Mouse (Mus musculus) thymus, postnatal 36 days (tissue): ENCODE measurements at regions not wholly inside any gene's neighbourhood (a gene's known extent, or its start where the extent isn't known, plus 50 kb on each side); places are given as distances from the start of the nearest gene placed in this dataset.

ENCODE experiments used
- DNase-seq, 2 experiments: peaks; one replicate each; pipeline ENCODE4 v3.0.0; 2022; ENCODE audit warnings: mixed read lengths in 2 of 2

DNA sequence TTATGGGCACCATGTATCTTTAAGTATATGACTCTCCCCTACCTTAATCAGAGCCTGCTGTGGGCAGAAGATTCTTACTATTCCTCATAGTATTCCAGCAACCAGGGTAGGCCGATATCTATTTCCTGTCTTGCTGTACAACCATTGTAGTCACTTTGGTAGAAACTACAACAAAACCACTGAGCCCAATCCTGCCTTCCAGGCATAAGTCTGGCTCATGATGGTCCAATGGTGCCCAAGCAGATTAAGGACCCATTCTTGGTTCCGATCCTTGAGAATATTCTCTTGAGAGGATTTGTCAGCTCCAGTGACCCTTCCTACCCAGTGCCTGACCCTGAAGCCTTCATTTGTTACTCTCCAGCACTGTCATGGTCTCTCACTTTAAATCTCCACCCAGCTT is 102.9 kb upstream of the Mylip start:
- DNase-seq = no peak

DNA sequence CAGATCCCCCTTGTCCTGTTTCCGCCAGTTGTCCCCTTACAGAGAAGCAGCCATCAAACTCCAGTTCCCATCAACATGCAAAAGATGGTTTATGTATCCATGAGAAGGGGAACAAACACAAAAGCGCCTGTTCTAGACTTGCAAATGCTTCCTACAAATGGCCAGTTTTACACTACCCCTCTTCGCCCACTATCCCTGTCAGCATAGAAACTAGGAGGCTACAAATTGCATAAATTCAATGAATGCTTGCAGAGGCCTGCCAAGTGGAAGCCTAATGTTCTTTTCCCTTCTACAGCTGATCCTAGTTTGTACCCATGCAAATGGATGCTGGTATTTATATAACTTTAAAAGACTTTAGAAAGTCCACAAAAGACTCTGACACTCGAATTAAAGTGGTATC is 102.3 kb upstream of the Mylip start:
- DNase-seq = no peak

DNA sequence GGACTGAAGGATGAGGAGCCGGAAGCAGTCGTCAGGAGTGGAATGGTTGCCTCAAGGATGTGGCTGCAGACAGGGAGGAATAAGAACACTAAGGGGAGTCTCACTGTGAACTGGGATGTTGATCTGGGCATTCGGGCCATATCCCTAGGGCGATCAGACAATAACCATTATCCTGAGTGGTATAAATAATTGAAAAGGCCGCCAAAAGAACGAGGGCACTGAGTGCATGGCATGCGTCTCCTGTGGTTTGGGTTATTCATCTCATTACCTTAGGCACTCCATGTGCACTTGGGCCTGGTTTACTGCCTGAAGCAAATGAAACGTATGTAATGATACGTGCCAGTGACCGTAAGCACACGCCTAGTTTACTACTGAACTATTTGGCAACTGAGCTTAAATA is 99.6 kb upstream of the Mylip start:
- no peak for DNase-seq

DNA sequence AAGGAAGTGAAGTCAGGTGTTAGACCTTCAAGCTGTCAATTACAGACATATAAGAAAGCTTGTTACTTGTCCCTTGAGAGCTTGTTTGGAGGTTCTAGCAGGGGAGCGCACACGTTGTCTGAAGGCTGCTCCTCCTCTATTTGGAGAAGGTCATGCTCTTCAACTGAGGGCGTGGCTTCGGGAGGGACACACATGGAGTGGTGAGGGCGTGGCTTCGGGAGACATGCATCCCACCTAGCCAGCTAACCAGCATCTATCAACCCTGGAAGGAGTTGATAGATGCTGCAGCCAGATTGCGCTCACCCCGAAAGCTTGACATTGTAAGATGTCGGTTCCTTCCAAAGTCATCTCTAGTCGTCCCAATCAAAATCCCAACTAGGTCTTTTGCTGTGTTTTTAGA is 94.9 kb upstream of the Mylip start:
- DNase-seq = no peak

DNA sequence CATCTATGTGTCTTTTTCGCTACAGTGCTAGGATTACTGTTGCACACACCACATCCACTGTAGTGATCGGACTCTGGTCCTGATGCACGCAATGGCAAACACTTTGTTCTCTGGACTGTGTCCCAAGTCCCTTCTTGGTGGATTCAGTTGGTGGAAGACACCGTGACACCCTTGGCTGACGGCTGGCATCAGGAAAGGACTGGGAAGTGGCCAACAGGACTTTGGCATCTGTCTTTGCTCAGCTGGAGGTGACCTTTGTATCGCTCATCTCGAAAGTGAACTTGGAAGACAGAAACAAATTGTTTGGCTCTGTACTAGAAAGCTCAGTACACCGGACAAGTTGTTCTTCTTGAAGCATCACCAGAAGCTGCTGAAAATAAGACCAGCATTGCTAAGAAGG is 88.9 kb upstream of the Mylip start:
- DNase-seq = no peak

DNA sequence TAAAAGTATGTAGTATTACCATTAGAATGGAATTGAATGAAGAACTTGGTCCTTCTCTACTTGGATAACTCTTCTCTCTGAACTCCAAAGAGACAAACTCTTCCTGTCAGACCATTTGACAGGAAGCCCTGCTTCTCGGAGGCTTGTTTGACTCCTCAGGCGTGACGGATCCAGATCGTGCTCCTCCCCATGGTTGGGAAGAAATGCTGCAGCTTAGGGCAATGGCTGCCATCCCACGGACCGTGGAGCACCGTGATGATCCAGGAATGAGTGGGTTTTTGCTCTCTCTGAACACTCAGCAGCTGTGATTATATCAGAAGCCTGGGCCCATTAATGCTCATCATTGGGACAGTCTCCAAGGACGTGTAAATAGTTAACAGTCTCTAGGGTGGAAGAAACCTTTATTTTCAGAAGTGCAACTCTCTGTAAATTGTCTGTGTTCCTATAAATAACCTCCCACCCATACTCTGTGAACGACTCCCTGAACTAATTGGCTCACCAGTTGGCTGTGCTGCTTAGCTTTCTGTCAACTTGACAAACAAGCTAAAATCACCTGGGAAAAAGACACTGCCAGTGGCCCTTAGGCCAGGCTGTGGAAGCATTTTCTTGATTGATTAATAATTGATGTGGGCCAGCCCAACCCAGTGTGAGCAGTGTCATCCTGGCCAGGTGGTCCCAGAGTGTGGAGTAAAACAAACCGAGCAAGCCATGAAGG is 88.2 kb upstream of the Mylip start:
- no peak for DNase-seq

DNA sequence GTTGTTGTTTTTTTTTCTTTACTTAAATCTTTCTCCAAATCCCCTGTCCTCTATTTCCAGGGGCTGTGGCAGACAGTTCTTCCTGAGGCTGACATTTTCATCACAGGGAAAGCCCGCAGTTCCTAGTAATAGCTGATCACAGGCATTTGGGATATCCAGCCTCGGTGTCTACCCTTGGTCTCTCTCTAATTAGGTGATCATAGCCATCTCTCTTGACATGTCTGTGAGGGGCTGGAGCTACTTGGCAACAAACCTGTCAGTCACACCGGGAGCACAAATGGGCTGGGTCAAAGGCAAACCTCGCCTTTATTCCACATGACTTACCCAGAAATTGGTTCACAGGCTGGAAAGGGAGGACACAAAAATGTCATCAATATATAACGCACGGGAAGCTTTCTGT is 86.7 kb upstream of the Mylip start:
- DNase-seq = no peak

DNA sequence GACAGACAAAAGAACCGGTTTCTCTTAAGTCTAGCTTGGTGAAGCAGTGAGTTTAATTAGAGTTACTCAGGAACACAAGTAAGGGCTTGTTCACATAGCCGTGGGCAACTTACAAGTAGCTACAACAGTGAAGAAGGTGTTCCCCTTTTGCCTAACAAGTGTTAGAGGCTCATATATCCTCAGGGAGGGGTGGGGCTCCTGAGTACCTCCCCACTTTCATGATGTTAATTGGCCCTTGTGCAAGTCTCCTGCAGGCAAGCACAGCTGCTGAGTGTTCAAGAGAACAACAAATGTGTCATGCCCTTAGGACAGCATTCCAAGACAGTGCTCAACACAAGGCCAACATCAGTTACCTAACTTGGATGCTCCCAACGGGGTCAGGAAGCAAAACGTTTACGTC is 83.4 kb upstream of the Mylip start:
- DNase-seq = no peak

DNA sequence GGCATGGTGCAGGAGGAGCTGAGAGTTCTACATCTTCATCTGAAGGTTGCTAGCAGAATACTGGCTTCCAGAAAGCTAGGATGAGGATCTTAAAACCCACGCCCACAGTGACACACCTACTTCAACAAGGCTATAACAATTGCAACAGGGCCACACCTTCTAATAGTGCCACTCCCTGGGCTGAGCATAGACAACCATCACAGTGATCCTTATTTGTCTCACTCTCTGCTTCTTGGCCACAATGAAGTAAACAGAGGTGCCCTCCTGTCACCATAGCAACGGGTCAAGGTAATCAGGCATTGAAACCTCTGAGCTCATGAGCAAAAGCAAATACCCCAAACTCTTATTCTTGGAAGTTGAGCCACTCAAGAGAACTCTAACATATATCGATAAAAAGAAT is 82.3 kb upstream of the Mylip start:
- no peak for DNase-seq

DNA sequence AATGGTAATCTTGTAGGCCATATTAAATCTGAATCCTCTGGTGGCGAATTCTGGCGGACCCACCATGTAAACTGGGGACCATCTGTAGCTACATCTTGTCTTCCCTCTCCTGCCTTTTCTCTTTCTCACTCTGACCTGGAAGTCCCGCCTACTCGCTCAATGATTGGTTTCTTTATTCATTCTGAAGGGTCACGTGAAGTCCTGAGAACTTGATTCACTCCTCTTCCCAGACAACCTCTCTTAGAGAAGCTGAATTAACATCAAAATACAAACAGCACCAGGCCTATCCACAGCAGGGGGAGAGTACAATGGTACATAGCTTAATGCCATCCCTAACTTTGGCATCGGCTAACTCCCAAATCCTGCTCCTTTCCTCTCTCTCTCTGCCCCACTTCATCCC is 69.9 kb upstream of the Mylip start:
- no peak for DNase-seq

DNA sequence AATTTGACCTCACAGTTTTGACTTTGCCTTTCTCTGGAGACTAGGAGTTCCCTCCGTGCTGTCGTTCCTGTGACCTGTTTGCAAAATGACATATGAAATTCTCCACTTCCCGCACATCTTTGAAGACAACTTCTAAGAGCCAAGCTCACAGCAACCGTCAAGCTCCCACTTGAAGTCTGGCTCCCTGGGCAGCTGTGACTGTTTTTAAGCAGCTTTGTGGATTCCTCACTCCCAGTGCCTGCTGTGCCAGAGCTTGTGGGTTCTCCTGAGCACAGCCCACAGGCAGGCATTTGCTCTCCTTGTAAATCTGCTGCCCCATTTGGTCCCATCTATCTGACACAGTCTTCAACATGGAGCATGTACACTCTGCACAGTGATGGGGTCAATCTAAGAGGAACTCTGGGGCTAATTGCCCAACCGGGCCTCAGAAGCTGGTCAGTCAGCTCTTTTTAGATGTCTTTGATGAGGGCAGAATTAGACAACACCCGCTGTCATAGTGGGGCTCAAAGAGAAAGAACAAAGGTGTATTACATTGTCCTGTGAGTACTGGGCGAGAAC is 63.7 kb upstream of the Mylip start:
- DNase-seq = no peak

DNA sequence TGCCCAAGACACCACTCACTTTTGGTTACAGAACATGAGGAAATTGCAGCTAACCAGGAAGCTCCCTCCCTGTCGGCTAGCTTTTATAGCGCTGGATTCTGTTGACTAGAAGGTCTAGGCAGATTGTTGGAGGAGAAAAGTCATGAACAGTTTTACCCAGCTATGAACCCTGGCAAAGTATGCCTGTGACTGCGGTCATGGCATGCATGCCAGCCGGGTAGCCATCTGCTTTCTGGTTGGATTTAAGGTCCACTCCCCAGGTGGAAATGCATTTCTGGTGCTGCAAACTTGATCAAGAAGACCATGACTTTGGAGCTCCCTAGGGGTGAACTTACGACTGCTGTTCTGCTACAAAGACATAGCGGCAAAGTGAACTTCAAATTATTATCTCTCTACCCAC is 62.8 kb upstream of the Mylip start:
- DNase-seq = no peak

DNA sequence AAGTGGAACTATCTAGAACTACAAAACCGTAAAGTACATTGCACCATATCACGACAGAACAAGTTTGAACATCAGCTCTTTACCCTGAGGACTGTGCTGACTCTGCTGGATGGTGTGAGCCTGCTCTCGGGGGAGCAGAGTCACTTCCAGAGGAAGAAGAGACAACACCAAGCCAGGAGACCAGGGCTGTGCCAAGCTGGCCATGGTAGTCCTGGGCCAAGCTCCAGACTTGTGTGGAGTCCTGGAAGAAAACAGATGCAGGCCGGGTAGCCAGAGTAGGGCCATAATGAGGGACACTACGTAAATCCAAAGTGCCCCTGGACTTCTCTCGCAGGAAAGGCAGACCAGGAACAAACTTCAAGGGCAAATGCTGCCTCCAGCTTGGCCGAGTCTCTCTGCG is 59.0 kb upstream of the Mylip start:
- no peak for DNase-seq

DNA sequence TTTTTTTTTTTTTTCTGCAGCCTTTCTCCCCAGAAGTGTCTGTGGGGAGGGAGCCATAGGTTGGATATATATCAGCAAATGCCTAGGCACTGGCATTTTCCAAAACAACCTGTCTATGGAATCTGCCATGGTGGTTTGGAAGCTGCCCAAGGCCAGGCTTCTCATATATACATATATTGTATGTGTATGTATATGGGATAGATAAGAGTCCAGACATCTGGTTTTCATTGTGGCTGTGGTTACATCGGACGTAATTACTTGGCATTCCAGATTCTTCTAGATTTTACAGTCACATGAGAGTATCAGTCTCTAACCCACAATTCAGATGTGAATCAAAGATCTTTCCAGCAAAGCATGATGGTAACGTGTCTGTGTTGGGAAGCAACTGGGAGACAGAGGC is 57.5 kb upstream of the Mylip start:
- no peak for DNase-seq

DNA sequence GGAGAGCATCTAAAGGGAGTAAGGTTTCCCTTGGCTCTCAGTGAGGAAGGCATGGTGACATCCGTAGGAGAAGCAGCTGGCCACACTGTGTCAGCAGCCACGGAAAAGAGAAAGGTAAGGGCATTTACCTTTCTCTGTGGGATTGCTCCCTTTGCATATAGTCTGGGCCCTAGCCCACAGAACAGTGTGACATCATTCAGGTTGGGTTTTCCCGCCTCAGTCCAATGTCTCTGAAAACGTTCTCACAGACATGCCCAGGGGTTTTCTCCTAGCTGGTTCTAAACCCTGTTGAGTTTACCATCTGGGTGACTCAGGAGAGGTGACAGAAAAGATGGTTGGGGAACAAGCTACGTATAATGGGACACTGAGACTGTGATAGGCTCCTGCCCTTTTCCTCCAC is 55.9 kb upstream of the Mylip start:
- no peak for DNase-seq
